Mouse (Mus musculus) ES-Bruce4 (cell line): ENCODE data around the gene Rpl18. TPM values are rescaled to one million over a fixed set of nuclear protein-coding genes. Genes with fewer than 3 reads are reported as not detected.
A peak's percentile ranks its signal among the peaks of the same experiment; 100 is the strongest.

Source experiments
- H3K27ac ChIP-seq: 2 replicates; pipeline ENCODE4 v1.5.1; 2012; ENCODE audit warnings: low read length, inconsistent platforms; ENCODE audit not compliant: insufficient read depth
- H3K27me3 ChIP-seq: 2 replicates; pipeline ENCODE4 v1.6.1; 2012; ENCODE audit warnings: mild to moderate bottlenecking, low read length, inconsistent platforms; ENCODE audit not compliant: control insufficient read depth, poor library complexity, insufficient read depth, severe bottlenecking
- H3K36me3 ChIP-seq: 2 replicates; pipeline ENCODE4 v1.6.1; 2012; ENCODE audit warnings: inconsistent platforms, mild to moderate bottlenecking, low read length, moderate library complexity; ENCODE audit not compliant: control insufficient read depth, poor library complexity, insufficient read depth, severe bottlenecking
- H3K4me1 ChIP-seq: one replicate; pipeline ENCODE4 v1.8.1; 2011; ENCODE audit warnings: low read length; ENCODE audit not compliant: control insufficient read depth, insufficient read depth
- H3K4me3 ChIP-seq: 2 replicates; pipeline ENCODE4 v1.5.1; 2011; ENCODE audit warnings: low read depth, mild to moderate bottlenecking, low read length
- H3K9ac ChIP-seq: 2 replicates; pipeline ENCODE4 v1.6.1; 2012; ENCODE audit warnings: low read depth, mild to moderate bottlenecking, inconsistent platforms; ENCODE audit not compliant: poor library complexity, severe bottlenecking
- H3K9me3 ChIP-seq: replicated peaks from 2 replicates; pipeline ENCODE4 v1.6.1; 2012; ENCODE audit warnings: mild to moderate bottlenecking, low read length, inconsistent platforms; ENCODE audit not compliant: control insufficient read depth, poor library complexity, insufficient read depth, severe bottlenecking
- CTCF ChIP-seq: IDR thresholded peaks from one replicate; pipeline ENCODE4 v1.8.1; 2011; ENCODE audit warnings: low read depth, low read length
- EP300 ChIP-seq: IDR thresholded peaks from 2 replicates; pipeline ENCODE4 v1.6.1; 2011; ENCODE audit warnings: low read depth, low read length; ENCODE audit not compliant: insufficient read depth
- POLR2A ChIP-seq: IDR thresholded peaks from one replicate; pipeline ENCODE4 v1.8.1; 2011; ENCODE audit warnings: low read length; ENCODE audit not compliant: insufficient read depth
- polyA plus RNA-seq: library from polyadenylated mRNA; stranded (reverse); fragments of >200 nt; gene quantifications from 2 replicates; pipeline ENCODE4 v1.2.4, GENCODE M21; 2011; ENCODE audit warnings: low read depth; ENCODE audit not compliant: missing spikeins, insufficient read depth, insufficient read length

The Rpl18 gene
- polyA plus RNA-seq, 1 experiment, result 1,593 TPM

DNA sequence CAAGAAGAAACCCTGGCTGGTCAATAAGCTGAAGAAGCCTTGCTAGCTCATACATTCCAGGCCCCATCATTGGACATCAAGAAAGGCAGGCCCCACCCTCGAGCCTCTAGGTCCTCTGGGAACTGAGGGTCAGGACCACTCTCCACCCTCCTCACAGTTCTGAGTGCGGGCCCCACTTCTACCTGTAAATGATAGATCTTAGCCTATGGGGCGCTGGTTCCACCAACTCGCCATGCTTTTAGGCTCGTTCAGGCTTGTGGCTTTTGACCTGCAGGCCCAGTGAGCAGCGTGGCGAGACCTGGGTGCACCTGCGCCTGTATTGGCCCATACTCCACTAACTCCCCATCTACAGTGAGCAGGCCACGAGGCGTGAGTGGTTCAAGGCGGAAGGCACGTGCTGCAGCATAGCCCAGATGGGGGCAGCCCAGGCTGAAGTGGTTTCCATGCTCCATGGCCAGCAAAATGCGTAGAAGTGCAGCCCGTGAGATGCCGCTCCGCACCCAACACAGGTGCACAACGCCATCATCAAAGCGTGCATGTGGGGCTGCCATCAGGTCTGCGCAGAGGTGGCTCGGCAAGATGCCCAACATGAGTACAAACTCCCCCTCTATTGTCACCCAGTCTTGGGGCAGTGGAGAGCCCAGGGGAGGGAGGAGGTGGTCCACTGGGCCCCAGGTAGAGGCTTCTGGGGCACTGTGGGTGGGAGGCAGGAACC is 4.6 kb upstream of the Rpl18 start:
- H3K9ac ChIP-seq, result no peak overlapping the region
- TF ChIP-seq POLR2A, result no peak
- H3K27ac ChIP-seq, result no peak overlapping the region
- peaks cover 6% of the 10 kb centered on the region; the same call in 1 of the 2 replicates for H3K36me3 ChIP-seq
- no peaks in the 10 kb centered on the region for H3K9me3 ChIP-seq
- H3K4me3 ChIP-seq, result no peak overlapping the region
- H3K4me1 ChIP-seq, result peaks cover 10% of the 10 kb centered on the region
- no peaks in the 10 kb centered on the region for H3K27me3 ChIP-seq

DNA sequence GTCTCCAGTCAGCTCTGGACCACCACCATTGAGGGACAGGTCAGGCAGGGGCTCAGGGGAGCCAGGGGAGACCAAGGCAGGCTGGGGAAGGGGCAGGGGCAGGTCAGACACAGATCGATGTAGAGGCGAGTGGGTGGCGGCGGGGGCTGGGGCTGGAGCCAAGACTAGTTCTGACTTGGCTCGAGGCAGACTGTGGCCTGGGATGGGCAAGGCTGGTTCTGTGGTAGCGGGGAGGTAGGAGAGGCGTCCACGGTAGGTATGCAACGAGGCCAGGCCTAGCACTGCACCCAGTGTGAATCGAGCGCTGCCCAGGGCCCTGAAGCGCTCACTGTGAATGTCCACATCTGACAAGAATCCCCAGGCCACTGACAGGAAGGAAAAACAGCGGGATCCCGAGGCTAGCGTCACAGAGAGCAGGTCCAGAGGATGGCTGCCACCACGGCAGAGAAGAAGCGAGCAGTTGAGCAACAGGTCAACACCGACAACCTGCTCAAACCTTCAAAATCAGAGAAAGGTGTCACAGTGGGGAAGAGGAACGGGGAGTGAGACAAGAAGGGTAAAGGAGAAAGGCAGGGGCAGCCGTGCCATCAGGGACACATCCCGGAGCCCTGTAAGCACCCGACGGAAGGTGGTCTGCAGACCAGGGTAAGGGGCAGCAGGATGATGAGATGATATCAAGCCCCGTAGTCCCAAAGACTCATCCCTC is 3.8 kb upstream of the Rpl18 start:
- no peaks in the 10 kb centered on the region for H3K9me3 ChIP-seq
- no peak overlapping the region for H3K4me3 ChIP-seq

DNA sequence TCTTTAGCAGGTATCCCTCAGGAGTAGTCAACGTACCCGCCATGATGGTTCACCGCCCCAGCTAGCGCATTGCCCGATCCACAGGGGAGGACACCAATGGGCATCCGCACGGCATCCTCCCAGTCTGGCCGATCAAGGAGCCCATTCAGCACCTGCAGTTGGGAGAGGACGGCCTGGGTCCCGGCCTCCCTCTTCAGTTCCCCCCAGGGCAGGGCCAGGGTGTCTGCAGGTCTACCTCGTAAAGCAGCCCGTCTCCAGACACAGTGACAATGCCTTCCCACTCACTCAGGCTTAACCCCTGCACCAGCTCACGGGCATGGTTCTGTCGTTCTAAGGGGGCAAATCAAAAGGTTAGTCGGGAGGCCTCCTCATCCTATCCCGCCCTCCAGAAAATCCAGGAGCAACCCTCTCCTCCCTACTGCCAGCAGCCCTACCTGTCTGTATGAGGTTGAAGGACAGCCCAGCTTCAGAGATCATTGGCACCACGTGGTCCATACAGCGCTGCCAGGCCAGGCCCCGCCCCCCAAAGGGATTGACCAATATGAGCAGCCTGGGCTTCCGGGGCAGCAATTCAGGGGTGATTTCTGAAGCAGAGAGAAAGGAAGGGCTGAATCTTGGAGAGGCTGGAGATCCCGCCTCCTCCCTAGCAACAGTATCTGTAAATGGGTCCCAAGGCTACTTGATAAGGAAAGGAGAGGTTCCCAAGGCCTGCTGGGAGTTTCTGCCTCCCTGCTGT is 3.1 kb upstream of the Rpl18 start:
- TF ChIP-seq POLR2A (no peak), CTCF (no peak), EP300 (no peak)
- no peaks in the 10 kb centered on the region for H3K27me3 ChIP-seq
- no peak overlapping the region for H3K4me3 ChIP-seq
- no peak overlapping the region for H3K9ac ChIP-seq
- H3K36me3 ChIP-seq, result peaks cover 6% of the 10 kb centered on the region; the same call in 1 of the 2 replicates
- H3K4me1 ChIP-seq, result peaks cover 10% of the 10 kb centered on the region
- H3K27ac ChIP-seq, result no peak overlapping the region
- H3K9me3 ChIP-seq, result no peaks in the 10 kb centered on the region

More for the DNA sequence above, 3.8 kb upstream of the Rpl18 start:
- no peak for TF ChIP-seq CTCF
- TF ChIP-seq POLR2A, result no peak
- no peak for TF ChIP-seq EP300
- H3K4me1 ChIP-seq, result peaks cover 10% of the 10 kb centered on the region
- no peak overlapping the region for H3K27ac ChIP-seq
- H3K9ac ChIP-seq, result no peak overlapping the region
- H3K27me3 ChIP-seq, result no peaks in the 10 kb centered on the region
- H3K36me3 ChIP-seq, result peaks cover 6% of the 10 kb centered on the region; the same call in 1 of the 2 replicates

DNA sequence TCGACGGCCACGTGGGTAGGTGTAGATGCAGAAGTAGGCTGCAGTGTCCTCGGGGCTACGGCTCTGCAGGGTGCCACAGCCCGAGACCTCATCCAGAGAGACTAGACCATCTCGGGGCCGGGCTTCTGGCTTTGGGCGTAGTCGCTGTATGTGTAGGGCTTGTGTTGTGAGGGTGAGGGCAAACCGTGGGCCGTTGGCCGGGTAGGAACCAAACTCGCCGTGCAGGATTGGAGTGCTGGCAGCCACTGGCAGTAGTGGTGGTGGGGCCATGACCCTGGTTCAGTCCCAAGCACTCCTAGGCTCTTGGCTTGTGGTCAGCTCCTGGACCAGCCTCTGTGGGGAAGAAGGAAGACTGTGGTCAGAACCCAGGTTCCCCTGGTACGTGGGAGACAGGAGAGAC is 1.9 kb upstream of the Rpl18 start:
- Histone ChIP-seq H3K27me3 (no peaks in the 10 kb centered on the region), H3K9ac (no peak overlapping the region), H3K27ac (no peak overlapping the region), H3K9me3 (no peaks in the 10 kb centered on the region), H3K36me3 (peaks cover 6% of the 10 kb centered on the region; the same call in 1 of the 2 replicates), H3K4me1 (peaks cover 5% of the 10 kb centered on the region), H3K4me3 (no peak overlapping the region)
- TF ChIP-seq CTCF, result no peak
- no peak for TF ChIP-seq POLR2A
- TF ChIP-seq EP300, result no peak

DNA sequence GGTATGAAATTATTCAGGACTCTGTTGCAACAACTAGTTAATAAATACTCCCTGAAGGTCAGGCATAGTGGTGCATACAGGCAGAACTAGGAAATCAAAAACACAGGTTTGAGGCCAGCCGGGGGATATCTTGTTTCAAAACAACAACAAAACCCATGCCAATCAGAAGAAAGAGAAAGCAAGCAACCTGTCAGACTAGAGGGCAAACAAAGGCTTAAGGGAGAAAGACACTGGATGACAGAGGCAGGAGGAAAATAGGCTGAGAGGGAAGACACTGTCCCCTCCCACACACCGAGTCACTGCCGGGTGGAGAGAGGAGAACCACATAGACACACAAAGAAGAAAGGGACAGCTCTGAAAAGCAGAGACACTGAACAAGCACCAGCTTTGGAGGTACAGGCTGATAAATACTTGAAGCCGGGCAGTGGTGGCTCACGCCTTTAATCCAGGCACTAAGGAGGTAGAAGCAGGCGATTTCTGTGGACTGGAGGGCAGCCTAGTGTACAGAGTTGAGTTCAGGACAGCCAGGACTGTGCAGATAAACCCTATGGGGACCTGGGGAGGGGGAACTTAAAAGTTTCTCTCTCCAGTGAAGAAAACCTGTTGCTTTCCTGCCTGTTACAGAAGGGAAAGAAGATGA is 1.3 kb upstream of the Rpl18 start:
- peak overlapping the region; percentile 43; the same call in 1 of the 2 replicates for H3K9ac ChIP-seq
- no peaks in the 10 kb centered on the region for H3K9me3 ChIP-seq
- H3K27ac ChIP-seq, result no peak overlapping the region
- H3K4me1 ChIP-seq, result peaks cover 3% of the 10 kb centered on the region
- peak overlapping the region; percentile 81; the same call in 1 of the 2 replicates for H3K4me3 ChIP-seq
- H3K36me3 ChIP-seq, result peaks cover 11% of the 10 kb centered on the region
- H3K27me3 ChIP-seq, result no peaks in the 10 kb centered on the region
- no peak for TF ChIP-seq EP300
- no peak for TF ChIP-seq POLR2A
- TF ChIP-seq CTCF, result no peak
